Mouse (Mus musculus) granulocyte monocyte progenitor cell, adult 5-6 weeks (primary cell): ENCODE data around the gene Rasd2. TPM values are rescaled to one million over a fixed set of nuclear protein-coding genes. Genes with fewer than 3 reads are reported as not detected.
A peak's percentile ranks its signal among the peaks of the same experiment; 100 is the strongest.

Source experiments
- ATAC-seq: replicated peaks from 2 replicates; pipeline ENCODE4 v1.8.0; 2016; ENCODE audit warnings: mild to moderate bottlenecking, moderate TSS enrichment, inconsistent platforms; ENCODE audit not compliant: poor library complexity, severe bottlenecking
- total RNA-seq, 2 experiments: library from RNA; stranded (forward) in 1 of 2; stranded (reverse) in 1 of 2; fragments of 200-712, 200-1000 nt in 1 of 2; fragments of >200 nt in 1 of 2; fragmentation: Nextera tagmentation in 1 of 2; gene quantifications; 2 replicates each; pipeline ENCODE4 v1.2.3; 2014 to 2017

Gene Rasd2
- total RNA-seq, 2 experiments from 2014 or later = not detected

DNA sequence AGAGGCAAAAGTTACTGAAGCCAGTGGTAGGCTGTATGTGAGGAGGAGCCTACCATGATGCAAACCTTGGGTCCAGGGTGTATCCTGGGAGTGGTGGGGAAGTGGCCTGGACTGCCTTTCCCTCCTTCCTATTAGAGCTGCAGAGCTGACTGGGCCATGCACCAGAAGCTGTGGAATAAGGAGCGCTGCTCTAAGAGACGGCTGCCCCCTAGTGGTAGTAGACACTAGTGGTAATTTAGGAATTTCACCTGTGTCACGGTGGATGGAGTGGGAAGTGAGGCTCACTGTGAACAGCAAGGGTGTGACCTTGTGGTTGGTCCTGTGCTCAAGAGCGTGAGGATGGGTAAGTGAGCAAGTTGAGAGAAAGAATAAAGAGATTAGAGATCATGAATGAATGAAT, 4.2 kb downstream of the Rasd2 start:
- peak; percentile 66 for ATAC-seq

DNA sequence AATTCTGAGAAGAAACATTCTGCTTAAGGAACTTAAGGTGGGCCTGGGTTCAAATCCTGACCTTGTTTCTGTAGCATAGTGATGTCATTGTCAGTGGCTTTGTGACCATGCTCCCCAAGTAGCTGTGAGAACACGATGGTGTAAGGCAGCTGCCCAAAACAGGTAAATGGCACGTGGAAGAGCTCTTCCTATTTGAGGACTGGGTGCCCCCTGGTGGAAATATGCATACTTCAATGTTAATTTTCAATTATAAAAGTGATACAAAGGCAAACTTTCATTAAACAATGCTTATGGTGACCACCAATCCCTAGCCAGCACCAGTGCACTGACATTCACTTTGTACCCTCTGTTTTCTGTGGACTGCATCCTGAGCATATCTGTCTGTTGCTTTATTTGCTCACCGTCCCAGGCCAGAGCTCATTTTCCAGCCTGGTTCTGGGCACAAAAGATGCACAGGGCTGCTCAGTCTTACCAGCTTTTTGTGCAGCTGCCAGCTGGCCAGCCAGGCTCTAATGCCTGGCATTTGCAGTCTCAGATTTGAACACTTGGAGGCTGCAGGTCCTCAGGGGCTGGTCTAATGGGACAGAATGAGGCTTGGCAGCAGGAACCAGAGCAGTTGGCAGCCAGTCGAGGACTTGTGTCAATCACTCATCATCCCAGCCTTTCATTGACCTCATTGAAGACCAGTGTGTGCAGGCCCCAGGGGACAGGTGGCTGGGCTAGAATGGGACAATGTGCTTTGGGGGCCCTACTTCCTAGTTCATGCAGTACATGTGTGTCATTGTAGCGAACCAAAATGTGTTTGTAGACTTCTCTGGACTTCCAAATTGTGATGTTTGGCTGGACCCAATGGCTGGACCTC, 6.4 kb downstream of the Rasd2 start:
- peak; percentile 31; the same call in 1 of the 2 replicates for ATAC-seq

DNA sequence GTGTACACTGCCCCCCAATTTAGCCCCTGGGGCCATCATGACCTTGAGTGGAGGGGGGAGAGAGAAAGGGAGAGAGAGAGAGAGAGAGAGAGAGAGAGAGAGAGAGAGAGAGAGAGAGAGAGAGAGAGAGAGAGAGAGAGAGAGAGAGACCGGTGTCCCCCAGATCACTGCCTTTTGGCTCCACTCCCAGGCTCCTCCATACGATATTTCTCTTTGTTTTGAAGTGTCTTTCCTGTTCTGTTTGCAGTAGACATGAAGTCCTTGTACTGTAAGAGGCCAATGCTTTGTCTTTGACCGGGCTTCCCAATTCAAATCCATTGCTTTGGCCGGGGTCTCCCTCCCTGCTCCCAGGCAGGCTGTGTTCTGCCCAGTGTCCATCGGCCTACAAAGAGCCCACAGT, 8.9 kb downstream of the Rasd2 start:
- no peak for ATAC-seq

DNA sequence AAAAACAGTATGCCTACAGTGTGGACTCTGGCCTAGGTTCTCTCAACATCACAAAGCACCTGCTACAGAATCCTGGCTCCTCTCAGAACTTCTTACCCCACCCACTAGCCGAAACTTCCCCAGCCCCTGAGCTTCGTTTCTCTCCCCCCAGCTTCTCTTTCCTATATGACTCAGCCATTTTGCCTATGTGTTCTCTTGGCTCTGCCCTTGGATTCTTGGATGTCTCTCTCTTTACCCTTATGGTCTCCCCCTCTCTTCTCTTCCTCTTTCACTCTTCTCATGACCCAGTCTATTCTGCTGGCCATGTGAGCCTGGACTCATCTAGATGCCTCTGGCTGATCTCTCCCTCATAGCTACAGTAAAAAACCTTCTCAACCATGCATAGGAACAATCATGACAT, 13.0 kb downstream of the Rasd2 start:
- ATAC-seq = peak; percentile 79

- peak; percentile 53; the same call in 1 of the 2 replicates for ATAC-seq
Measured at GRCm38 (mm10) chr8:75233915-75234554, 20.3 kb downstream of the Rasd2 start.

DNA sequence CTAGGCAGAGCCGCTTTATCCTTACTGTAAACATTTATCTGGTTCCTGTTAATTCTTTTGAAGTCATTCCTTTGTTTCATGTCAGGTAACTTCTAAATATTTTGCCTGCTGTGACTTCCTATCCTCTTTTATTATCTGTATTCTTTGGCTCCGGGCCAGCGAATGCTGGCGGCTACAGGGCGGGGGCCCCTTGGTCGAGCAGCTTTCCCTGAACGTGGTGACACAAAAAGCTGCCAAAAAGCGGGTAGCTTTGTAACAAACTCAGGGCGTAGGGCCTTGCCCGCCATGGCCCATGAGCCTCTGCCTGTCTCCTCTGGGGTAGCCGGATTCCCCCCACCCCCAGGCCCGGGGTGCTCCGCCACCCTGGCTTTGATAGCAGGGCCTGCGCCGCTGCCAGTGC, 33.6 kb downstream of the Rasd2 start:
- ATAC-seq = no peak

- no peak for ATAC-seq
Measured at GRCm38 (mm10) chr8:75249186-75249585, 35.4 kb downstream of the Rasd2 start.

GRCm38 (mm10) chr8:75254027-75254426, 40.3 kb downstream of the Rasd2 start:
- no peak for ATAC-seq

DNA sequence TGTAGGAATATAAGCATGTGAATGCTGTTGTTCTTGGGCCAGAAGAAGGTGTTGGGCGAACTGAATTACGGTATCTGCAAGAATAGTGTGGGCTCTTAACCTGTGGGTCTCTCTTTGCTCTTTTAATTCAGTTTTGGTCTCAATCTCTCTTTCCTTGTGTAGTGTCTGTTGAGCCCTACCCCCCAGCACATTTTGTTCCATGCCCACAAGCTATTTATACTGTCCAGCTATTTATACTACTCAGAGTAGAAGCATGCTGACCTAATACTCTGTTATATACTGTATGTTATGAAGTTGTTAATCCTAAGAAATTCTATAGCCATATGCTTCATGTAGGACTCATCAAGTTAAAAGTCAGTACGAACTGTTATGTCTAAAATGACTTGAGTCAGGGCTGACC, 41.9 kb downstream of the Rasd2 start:
- ATAC-seq = no peak

- ATAC-seq = peak; percentile 59; the same call in 1 of the 2 replicates
Measured at GRCm38 (mm10) chr8:75272166-75272565, 58.4 kb downstream of the Rasd2 start.

Other genes with a start within 250 kb of the Rasd2 start
- gene Hmgxb4, start 220.6 kb upstream of the Rasd2 start, total RNA-seq (2014; fragmentation: Nextera tagmentation) = 59.6 and 71.8 TPM in 2 replicates
- gene Hmgxb4, start 220.6 kb upstream of the Rasd2 start, total RNA-seq (2017) = 63.6 TPM in 2 replicates
- 30.1 and 40.2 TPM in 2 replicates for gene Tom1, start 180.2 kb upstream of the Rasd2 start, total RNA-seq (2014; fragmentation: Nextera tagmentation)
- 20.2 and 48.9 TPM in 2 replicates for gene Tom1, start 180.2 kb upstream of the Rasd2 start, total RNA-seq (2017)
- 2.5 and 7.4 TPM in 2 replicates for gene Hmox1, start 120.3 kb upstream of the Rasd2 start, total RNA-seq (2014; fragmentation: Nextera tagmentation)
- 1.4 and 2.2 TPM in 2 replicates for gene Hmox1, start 120.3 kb upstream of the Rasd2 start, total RNA-seq (2017)
- gene Mcm5, start 104.4 kb upstream of the Rasd2 start, total RNA-seq (2014; fragmentation: Nextera tagmentation) = 200 and 228 TPM in 2 replicates
- gene Mcm5, start 104.4 kb upstream of the Rasd2 start, total RNA-seq (2017) = 271 and 288 TPM in 2 replicates
- gene Gm10358, start 192.6 kb downstream of the Rasd2 start, total RNA-seq (2014; fragmentation: Nextera tagmentation) = not detected in 2 replicates
- gene Gm10358, start 192.6 kb downstream of the Rasd2 start, total RNA-seq (2017) = 0.13 TPM in 1 of 2 replicates, not detected in the other
- gene Iqcm, start 234.8 kb downstream of the Rasd2 start, total RNA-seq (2014; fragmentation: Nextera tagmentation) = not detected in 2 replicates
- gene Iqcm, start 234.8 kb downstream of the Rasd2 start, total RNA-seq (2017) = not detected in 2 replicates